Mouse (Mus musculus) E14TG2a.4 (cell line): ENCODE data around the gene Mrps34.
"Not testable (repeated sequence)": the region's sequence is repeated elsewhere in the genome, so short reads cannot be mapped to it uniquely, and the experiment has no call there.

Experiments
- CTCF ChIP-seq: conservative IDR thresholded peaks from 2 replicates; pipeline ENCODE4 v1.5.1; 2014; ENCODE audit warnings: low read length
- NANOG ChIP-seq: IDR thresholded peaks from 2 replicates; pipeline ENCODE4 v1.6.1; 2014; ENCODE audit warnings: borderline replicate concordance, low read length, mixed read lengths
- POU5F1 ChIP-seq: IDR thresholded peaks from 2 replicates; pipeline ENCODE4 v1.6.1; 2014; ENCODE audit warnings: low read length, borderline replicate concordance

DNA sequence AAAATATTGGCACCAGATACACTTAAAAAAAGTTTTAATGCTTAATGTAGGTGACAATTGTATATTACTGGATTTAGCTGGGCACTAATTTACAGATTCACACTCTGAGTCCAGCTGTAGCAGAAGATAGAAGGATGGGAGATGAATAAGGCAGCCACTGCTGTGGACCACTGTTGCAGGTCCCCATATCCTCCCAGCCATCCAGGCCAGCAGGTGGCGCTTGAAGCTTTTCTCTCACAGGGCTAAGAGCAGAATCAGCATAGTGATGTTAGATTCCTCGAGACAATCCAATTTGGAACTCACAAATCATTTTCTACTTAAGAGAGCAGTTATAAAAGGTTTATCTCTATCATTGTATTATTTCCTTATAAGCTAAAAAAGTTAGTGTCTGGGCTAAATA, 47.5 kb downstream of the Mrps34 start:
- peak; percentile 47 for TF ChIP-seq CTCF
- not testable (repeated sequence) for TF ChIP-seq NANOG, POU5F1
